Mouse (Mus musculus): ENCODE results near the gene Tpm4. TPM values are rescaled to one million over a fixed set of nuclear protein-coding genes. Genes with fewer than 3 reads are reported as not detected.
A peak's percentile ranks its signal among the peaks of the same experiment; 100 is the strongest.
"Not testable (repeated sequence)": the region's sequence is repeated elsewhere in the genome, so short reads cannot be mapped to it uniquely, and the experiment has no call there.

Gene Tpm4
- 10 to 100 TPM; 45.4 to 46.6 TPM for total RNA-seq (2021)

DNA sequence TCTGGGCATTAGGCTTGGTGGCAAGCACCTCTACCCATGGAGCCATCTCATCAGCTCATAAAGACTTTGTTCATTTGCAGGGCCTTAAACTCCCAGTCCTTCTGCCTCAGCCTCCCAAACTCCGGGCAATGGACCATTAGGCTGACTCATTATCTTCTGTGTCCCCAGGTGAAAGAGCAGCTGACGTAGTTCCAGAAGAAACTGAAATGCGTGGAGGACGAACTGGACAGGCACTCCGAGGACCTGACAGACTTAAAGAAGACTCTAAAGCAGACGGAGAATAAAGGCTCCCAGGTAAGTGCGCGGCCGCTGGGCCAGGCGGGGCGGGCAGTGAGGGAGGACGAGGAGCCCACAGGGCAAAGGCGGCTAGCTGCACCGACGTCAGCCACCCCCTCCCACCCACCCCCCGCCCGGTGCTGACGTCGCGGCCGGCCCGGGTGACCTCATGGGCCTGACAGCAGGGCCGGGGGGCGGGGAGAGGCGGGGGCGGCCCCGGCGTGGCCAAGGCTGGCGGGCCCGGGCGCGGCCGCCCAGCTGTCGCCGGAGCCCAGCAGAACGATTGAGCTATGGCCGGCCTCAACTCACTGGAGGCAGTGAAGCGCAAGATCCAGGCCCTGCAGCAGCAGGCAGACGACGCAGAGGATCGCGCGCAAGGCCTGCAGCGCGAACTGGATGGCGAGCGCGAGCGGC is at the start of gene Tpm4:
Gene Tpm4, plus strand, starts transcription at position 220 of the 690 bp plus-strand sequence.
- intact Hi-C loops (cut with DNase I) = no loop called here
- peak in 1 of 2 experiments; percentile 81 for DNase-seq (ENCODE audit: extremely low spot score in 1 of 2, low spot score in 2 of 2)

DNA sequence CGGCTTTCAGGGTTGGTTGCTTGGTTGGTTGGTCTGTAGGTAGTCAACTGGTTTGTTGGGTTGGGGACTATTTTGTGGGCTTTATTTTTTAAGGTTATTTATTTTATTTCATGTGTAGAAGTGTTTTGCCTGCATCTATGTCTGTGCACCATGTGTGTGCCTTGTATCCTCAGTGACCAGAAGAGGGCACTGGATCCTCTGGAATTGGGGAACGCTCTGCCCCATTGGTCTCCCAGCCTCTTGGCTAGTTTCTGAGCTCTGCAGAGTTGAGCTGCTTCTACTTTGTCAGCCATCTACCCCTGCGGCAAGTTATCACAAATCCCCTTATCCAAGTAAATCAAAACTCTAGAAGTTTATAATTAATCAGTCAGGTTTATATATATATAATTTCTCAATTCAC is 47.2 kb upstream of the Tpm4 start:
- DNase-seq (ENCODE audit: extremely low spot score in 1 of 2, low spot score in 2 of 2); intact Hi-C loops (cut with DNase I): not testable (repeated sequence)

DNA sequence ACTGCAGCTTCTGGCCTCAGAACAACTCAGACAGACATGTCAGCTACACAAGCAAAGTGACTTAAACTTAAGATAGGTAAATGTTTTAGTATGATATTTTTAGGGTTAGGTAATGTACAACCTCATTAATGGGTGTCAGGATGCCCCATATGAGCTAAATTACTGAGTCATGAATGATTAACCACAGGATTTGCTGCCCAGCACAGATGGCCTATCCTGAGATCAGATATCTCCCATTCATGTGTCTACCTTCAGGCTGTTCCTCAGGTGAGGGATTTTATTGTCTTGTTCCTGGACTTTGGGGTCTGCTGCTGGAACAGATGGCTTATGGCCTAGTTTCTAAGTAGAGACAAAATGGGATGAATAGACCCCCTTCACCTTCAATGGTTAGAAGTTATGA is 38.1 kb upstream of the Tpm4 start:
- intact Hi-C loops (cut with DNase I) = loop anchor here (5.0 kb wide), 1 partner anchor 89 kb away; the partner anchor contains the start of gene Cyp4f18
- DNase-seq (ENCODE audit: extremely low spot score in 1 of 2, low spot score in 2 of 2) = not testable (repeated sequence)

- DNase-seq (ENCODE audit: extremely low spot score in 1 of 2, low spot score in 2 of 2) = peak; percentile 5 to 74
- intact Hi-C loops (cut with DNase I) = loop anchor here (5.0 kb wide), 1 partner anchor 92 kb away; the partner anchor contains the start of gene Cyp4f18
These were observed 35.2 kb upstream of the Tpm4 start for GRCm38 (mm10) chr8:72099377-72100103.

GRCm38 (mm10) chr8:72105165-72105564 is 29.6 kb upstream of the Tpm4 start:
- intact Hi-C loops (cut with DNase I) = no loop called here
- no peak for DNase-seq (ENCODE audit: extremely low spot score in 1 of 2, low spot score in 2 of 2)

- intact Hi-C loops (cut with DNase I) = no loop called here
- DNase-seq (ENCODE audit: extremely low spot score in 1 of 2, low spot score in 2 of 2) = no peak
These were observed 28.0 kb upstream of the Tpm4 start, which contains the start of gene Olfr374 for GRCm38 (mm10) chr8:72106740-72107139. Olfr374 (plus strand) TSS chr8:72107040.

- no peak for DNase-seq (ENCODE audit: extremely low spot score in 1 of 2, low spot score in 2 of 2)
- intact Hi-C loops (cut with DNase I) = no loop called here
These were observed 23.9 kb upstream of the Tpm4 start for GRCm38 (mm10) chr8:72110876-72111275.

- DNase-seq (ENCODE audit: extremely low spot score in 1 of 2, low spot score in 2 of 2) = no peak
- intact Hi-C loops (cut with DNase I) = no loop called here
These were observed 22.3 kb upstream of the Tpm4 start for GRCm38 (mm10) chr8:72112486-72112885.

DNA sequence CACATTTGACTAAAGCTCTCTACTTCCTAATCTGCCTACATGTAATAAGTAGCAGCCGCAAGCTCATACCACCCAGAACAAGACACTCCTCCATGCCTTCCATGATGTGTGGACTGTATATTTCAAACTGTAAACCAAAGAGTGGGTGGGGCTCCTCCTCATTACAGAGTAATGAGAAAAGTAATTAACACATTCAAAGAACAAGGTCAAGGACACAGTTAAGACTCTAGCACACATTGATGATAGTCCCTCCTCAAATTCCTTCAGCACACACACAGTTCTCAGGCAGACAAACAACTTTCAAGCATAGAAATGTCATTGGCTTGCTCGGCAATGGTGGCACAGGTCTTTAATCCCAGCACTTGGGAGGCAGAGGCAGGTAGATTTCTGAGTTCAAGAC is 19.6 kb upstream of the Tpm4 start:
- no peak for DNase-seq (ENCODE audit: extremely low spot score in 1 of 2, low spot score in 2 of 2)
- intact Hi-C loops (cut with DNase I) = no loop called here

- DNase-seq (ENCODE audit: extremely low spot score in 1 of 2, low spot score in 2 of 2) = no peak
- intact Hi-C loops (cut with DNase I) = no loop called here
These were observed 16.2 kb upstream of the Tpm4 start for GRCm38 (mm10) chr8:72118616-72119015.

GRCm38 (mm10) chr8:72121486-72121885 is 13.3 kb upstream of the Tpm4 start:
- not testable (repeated sequence) for DNase-seq (ENCODE audit: extremely low spot score in 1 of 2, low spot score in 2 of 2)

GRCm38 (mm10) chr8:72121997-72122396 is 12.8 kb upstream of the Tpm4 start:
- DNase-seq (ENCODE audit: extremely low spot score in 1 of 2, low spot score in 2 of 2) = no peak
- intact Hi-C loops (cut with DNase I) = no loop called here

More at GRCm38 (mm10) chr8:72121486-72121885, 13.3 kb upstream of the Tpm4 start:
- intact Hi-C loops (cut with DNase I) = not testable (repeated sequence)

DNA sequence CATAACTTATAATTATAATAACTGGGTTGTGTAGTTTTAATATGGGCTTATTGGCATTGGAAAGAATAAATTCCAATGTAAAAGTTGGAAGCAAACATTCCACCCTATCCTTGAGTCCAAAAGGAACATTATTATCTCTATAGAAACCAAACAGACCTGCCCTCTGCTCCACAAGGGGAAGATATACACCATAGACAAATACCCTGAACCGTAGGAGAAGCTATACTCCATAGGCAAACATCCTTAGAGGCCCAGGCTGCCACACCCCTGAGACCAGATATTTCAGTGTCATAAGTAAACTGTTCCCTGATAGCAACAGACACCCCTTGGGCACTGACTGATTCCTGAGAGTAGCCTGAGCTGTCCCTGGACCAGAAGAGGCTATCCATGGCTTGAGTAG is 6.9 kb upstream of the Tpm4 start:
- DNase-seq (ENCODE audit: extremely low spot score in 1 of 2, low spot score in 2 of 2) = no peak
- intact Hi-C loops (cut with DNase I) = no loop called here

DNA sequence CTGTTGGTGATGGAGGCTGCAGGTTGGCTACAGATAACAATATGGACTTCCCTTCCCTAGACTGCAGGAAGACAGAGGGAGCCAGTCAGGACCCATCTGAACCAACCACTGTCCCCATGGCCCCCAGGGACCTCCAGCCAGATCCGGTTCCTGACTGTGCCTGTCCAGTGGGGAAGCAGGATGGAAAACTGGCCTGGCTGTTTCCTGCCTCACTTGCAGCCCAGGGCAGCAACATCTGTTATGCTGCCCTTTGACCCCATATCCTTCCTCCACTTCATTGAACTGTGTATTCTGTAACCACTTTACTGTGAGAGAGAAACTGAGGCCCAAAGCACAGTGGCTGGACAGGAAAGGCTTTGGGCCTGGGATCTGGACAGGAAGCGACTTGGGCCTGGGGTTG is 3.5 kb upstream of the Tpm4 start:
- intact Hi-C loops (cut with DNase I) = no loop called here
- DNase-seq (ENCODE audit: extremely low spot score in 1 of 2, low spot score in 2 of 2) = peak in 1 of 2 experiments; percentile 67

DNA sequence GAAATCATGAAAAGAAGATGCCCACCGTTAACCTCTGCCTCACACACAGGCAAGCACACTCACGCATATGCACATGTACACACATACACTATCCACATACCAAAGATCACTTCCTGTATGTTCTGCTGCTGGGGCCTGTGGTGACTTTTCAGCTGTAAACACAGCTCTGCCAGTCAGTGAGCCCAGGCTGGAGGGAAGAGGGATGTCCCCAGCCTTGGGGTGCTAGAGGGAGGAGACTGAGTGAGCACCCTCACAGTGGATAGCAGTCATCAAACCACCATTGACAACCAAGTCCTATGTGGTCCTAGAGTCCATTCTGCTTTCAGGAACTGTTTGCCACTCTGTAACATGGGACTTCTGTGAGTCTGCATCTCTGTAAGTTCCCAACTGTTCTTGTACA is 2.9 kb upstream of the Tpm4 start:
- intact Hi-C loops (cut with DNase I) = no loop called here

DNA sequence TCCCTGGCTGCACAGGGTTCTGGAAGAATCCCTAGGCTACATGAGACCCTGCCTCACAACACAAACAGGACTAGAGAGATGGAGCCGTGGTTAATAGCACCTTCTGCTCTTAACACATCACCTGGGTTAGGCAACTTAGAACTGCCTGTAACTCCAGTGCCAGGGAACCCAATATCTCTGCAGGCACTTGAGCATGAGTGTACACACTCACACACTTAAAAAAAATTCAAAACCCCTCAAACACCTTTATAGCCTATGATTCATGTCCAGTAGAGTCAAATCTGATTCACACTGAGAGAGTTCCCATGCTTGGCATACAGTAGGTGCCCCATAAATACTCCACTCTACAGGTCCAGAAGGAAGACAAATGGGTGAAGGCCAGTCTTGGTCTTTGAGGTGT is 2.4 kb upstream of the Tpm4 start:
- intact Hi-C loops (cut with DNase I) = no loop called here
- no peak for DNase-seq (ENCODE audit: extremely low spot score in 1 of 2, low spot score in 2 of 2)

More for the DNA sequence above, 2.9 kb upstream of the Tpm4 start:
- DNase-seq (ENCODE audit: extremely low spot score in 1 of 2, low spot score in 2 of 2) = no peak

DNA sequence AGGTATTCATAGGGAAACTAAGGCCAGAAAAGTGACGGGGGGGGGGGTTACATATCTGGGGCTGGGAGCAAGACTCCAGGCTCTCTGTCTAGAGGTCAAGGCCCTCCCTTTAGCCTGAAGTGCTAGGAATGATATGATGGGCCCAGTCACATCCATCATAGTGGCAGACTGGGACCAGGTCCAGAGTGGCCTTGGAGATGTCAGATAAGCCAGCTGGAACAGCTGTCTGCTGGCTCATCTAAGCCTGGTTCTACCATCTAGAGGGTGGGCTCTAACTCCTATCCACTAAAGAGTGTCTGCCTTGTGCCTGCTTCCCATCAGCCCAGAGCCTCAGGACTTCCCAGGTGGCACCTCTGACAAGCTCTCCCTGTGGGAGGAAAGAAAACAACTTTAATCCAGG is 1.9 kb upstream of the Tpm4 start:
- DNase-seq (ENCODE audit: extremely low spot score in 1 of 2, low spot score in 2 of 2) = no peak
- intact Hi-C loops (cut with DNase I) = no loop called here

DNA sequence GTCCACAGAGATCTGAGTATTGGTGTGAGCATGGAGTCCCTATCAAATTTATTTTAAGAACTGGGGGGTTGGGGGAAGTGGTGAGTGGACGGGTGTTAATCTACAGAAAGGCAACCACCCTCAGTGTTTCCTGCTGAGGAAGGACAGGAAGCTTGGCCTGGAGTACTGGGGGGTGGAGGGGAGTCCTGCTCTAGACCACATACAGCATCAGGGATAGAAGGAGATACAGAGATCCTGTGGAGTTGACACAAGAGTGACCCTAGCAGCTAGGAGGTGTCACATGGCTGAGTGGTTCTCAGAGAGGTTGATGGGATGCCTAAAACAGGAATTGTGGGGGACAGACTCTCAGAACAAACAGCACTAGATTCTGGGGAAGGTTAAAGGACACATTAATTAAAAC is 1.3 kb upstream of the Tpm4 start:
- intact Hi-C loops (cut with DNase I) = no loop called here
- no peak for DNase-seq (ENCODE audit: extremely low spot score in 1 of 2, low spot score in 2 of 2)

DNA sequence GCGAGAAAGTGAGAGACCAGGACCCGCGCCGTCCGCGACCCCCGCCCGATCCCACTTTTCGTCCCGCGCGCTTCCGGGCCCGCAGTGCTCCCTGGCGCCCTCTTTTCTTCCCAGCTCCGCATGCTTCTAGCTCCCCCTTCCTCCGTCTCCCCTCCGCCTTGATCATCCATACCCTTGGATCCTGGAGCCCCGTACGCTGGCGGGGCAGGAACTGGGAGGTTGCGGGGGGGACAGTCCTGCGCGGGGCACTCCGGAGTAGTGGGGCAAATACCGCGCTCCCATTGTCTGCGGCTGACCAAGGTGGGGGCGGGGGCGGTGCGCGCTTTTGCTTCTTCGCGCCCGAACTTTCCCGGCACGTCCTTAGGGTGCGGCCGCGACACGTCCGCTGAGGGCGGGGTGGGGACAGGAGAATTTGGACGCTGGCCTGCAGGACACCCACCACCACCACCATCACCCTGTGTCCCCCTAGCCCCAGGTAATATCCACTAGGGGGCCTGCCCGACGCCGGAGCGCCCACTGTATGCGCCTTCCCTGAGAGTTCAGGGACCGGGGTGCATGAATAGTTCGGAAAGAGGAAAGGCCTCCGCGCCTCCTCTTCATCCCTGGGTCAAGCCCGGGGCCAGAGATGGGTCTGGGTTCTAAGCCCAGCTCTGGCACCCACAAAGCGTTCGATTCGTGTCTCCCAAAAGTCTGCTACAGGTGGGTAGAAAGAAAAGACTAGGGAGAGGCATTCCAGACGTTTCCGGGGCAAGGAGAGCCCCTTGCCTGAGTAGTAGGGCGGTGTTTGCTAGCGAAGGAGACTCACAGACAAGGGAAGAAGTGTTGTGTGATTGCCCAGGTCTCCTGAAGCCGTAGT is 899 bp downstream of the Tpm4 start:
- DNase-seq (ENCODE audit: extremely low spot score in 1 of 2, low spot score in 2 of 2) = peak in 1 of 2 experiments; percentile 71
- intact Hi-C loops (cut with DNase I) = no loop called here

Data from left cerebral cortex, postnatal 10 days (tissue).